Mouse (Mus musculus): ENCODE measurements at regions not wholly inside any gene's neighbourhood (a gene's known extent, or its start where the extent isn't known, plus 50 kb on each side); places are given as distances from the start of the nearest gene placed in this dataset.

GRCm38 (mm10) chr4:40537859-40538258 is 65.9 kb downstream of the Tmem215 start:
- no peak for DNase-seq

GRCm38 (mm10) chr4:40543085-40544048 is 71.4 kb downstream of the Tmem215 start:
- DNase-seq: no peak

GRCm38 (mm10) chr4:40544056-40544455 is 72.1 kb downstream of the Tmem215 start:
- no peak for DNase-seq

- DNase-seq: no peak
Measured at GRCm38 (mm10) chr4:40544806-40545205, 72.8 kb downstream of the Tmem215 start.

- no peak for DNase-seq
Measured at GRCm38 (mm10) chr4:40545700-40546099, 73.7 kb downstream of the Tmem215 start.

GRCm38 (mm10) chr4:40559824-40560223 is 87.8 kb downstream of the Tmem215 start:
- no peak for DNase-seq

- DNase-seq: no peak
Measured at GRCm38 (mm10) chr4:40573300-40573699, 101.3 kb downstream of the Tmem215 start.

GRCm38 (mm10) chr4:40575951-40576350 is 104.0 kb downstream of the Tmem215 start:
- DNase-seq: no peak

- no peak for DNase-seq
Measured at GRCm38 (mm10) chr4:40584436-40584835, 112.5 kb downstream of the Tmem215 start.

- peak; percentile 5 for DNase-seq
Measured at GRCm38 (mm10) chr4:40584940-40585571, 113.1 kb downstream of the Tmem215 start.

- DNase-seq: no peak
Measured at GRCm38 (mm10) chr4:40586045-40586444, 114.1 kb downstream of the Tmem215 start.

- DNase-seq: no peak
Measured at GRCm38 (mm10) chr4:40587254-40587653, 115.3 kb downstream of the Tmem215 start.

- DNase-seq: no peak
Measured at GRCm38 (mm10) chr4:40593806-40594205, 109.2 kb downstream of the Aptx start.

GRCm38 (mm10) chr4:40625024-40625423 is 78.0 kb downstream of the Aptx start:
- DNase-seq: no peak

GRCm38 (mm10) chr4:40625911-40626310 is 77.1 kb downstream of the Aptx start:
- no peak for DNase-seq

Measured in right cerebral cortex, postnatal 25 days (tissue).